ENCODE assay signal across 11 mouse cellular contexts in the genomic region with DNA sequence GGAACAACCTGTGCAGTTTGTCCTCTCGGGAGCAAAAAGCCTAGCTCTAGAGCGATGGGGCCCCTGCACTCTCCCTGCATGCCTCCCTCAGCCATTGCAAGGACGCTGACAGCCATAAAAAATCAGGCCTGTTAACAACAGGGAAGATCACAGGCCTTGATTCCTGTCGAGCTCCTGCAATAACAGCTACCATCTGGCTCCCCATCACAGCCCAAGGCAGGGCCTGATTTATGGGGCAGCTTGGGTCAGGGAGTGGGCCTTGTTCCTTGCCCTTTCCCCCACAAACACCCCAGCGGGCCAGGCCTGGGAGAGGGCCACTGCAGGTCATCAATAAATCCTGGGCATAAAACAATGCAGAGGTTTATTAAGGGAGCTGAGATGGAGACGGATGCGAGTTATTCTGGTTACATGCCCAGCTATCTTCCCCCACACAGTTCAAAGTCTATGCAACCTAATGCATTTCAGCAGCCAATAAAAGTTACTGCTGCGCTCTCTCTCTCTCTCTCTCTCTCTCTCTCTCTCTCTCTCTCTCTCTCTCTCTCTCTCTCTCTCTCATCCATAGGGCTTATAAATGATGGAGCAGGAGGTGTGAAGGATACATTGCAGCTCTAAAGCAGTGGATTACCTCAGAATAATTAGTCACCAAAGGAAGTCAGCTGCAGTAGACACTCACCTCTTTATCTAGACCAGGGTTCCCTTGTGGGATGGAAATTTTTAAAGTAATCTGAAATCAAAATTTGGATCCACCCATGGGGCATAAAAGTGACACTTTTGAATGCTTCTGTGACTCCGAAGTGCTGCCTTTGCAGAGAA.
DNase-seq lines count a peak whose midpoint lies in the region; ATAC-seq and TF ChIP-seq lines count a peak whose summit lies in the region.
"Had no signal": no experiment of that assay in that cellular context is flagged by ENCODE, and none has a peak within 500 bp of the region (broad histone marks: within the 10 kb centered on the region; RNA-seq: fewer than 3 reads in every experiment).

No protein-coding gene starts in this region.

- no peak overlapping the region for H3K27ac ChIP-seq in cerebellum, adult 2 months (ENCODE audit: insufficient read depth, low read length)
- peak overlapping the region; percentile 64 for H3K27ac ChIP-seq in hindbrain, embryonic 16.5 days (ENCODE audit: low read depth, low read length)
- peak overlapping the region; percentile 76 for H3K27ac ChIP-seq in limb, embryonic 10.5 days
- H3K27ac ChIP-seq: midbrain, embryonic 12.5 days had no signal

- no peak overlapping the region for H3K4me3 ChIP-seq in cerebellum, adult 2 months (replicated peaks; ENCODE audit: insufficient read depth, low read depth, low read length)
- no peak overlapping the region for H3K4me3 ChIP-seq in hindbrain, embryonic 16.5 days (ENCODE audit: low read length)
- H3K4me3 ChIP-seq in limb, embryonic 10.5 days, result peak overlapping the region; percentile 23
- H3K4me3 ChIP-seq: midbrain, embryonic 12.5 days had no signal

- no peaks in the 10 kb centered on the region; the same call in 1 of the 2 replicates for H3K4me1 ChIP-seq in cerebellum, adult 2 months (ENCODE audit: control insufficient read depth, insufficient read depth, low read length)
- no peaks in the 10 kb centered on the region for H3K4me1 ChIP-seq in hindbrain, embryonic 16.5 days (ENCODE audit: control insufficient read depth, insufficient read depth, low read depth, low read length)
- H3K4me1 ChIP-seq in limb, embryonic 10.5 days, result peaks cover 44% of the 10 kb centered on the region
- H3K4me1 ChIP-seq: midbrain, embryonic 12.5 days had no signal

- DNase-seq in cerebellum, adult 9-11 months, result peak; percentile 4
- DNase-seq in cerebellum, adult 2 months, result no peak
- peak; percentile 45 for DNase-seq in adrenal gland, postnatal 10 days
- DNase-seq in limb, embryonic 10.5 days (ENCODE audit: low spot score), result peak; percentile 94
- no peak for DNase-seq in layer of hippocampus, adult 8-10 months (ENCODE audit: low spot score in 2 of 2)
- DNase-seq in left cerebral cortex, postnatal 36 days (ENCODE audit: low spot score in 2 of 2), result no peak
- no peak for DNase-seq in heart, postnatal 25 days (ENCODE audit: low spot score)
- DNase-seq: heart, postnatal 10 days; spleen, adult 18-20 months had no signal

- H3K9me3 ChIP-seq in hindbrain, embryonic 16.5 days (ENCODE audit: control insufficient read depth, low read length), result no peaks in the 10 kb centered on the region
- H3K9me3 ChIP-seq in limb, embryonic 10.5 days (replicated peaks), result no peaks in the 10 kb centered on the region
- H3K9me3 ChIP-seq: midbrain, embryonic 12.5 days had no signal

- no peak overlapping the region for H3K4me2 ChIP-seq in hindbrain, embryonic 16.5 days (ENCODE audit: low read length)
- H3K4me2 ChIP-seq: midbrain, embryonic 12.5 days had no signal

- 55% methylated on average over 9 of the region's 9 CpGs for WGBS in cerebellum, adult 2 months
- 33% methylated on average over 9 of the region's 9 CpGs for WGBS in hindbrain, embryonic 16.5 days
- WGBS in limb, embryonic 10.5 days, result 10% methylated on average over 9 of the region's 9 CpGs

- peak overlapping the region; percentile 22; the same call in 1 of the 2 replicates for H3K9ac ChIP-seq in hindbrain, embryonic 16.5 days (ENCODE audit: low read depth, low read length)
- H3K9ac ChIP-seq: midbrain, embryonic 12.5 days had no signal

- no peaks in the 10 kb centered on the region for H3K27me3 ChIP-seq in cerebellum, adult 2 months (ENCODE audit: control insufficient read depth, insufficient read depth, low read length)
- no peaks in the 10 kb centered on the region for H3K27me3 ChIP-seq in hindbrain, embryonic 16.5 days (replicated peaks; ENCODE audit: control insufficient read depth, insufficient read depth, low read length)
- H3K27me3 ChIP-seq in limb, embryonic 10.5 days (ENCODE audit: low read depth, poor library complexity, severe bottlenecking), result peaks cover 73% of the 10 kb centered on the region

- no peaks in the 10 kb centered on the region for H3K36me3 ChIP-seq in hindbrain, embryonic 16.5 days (ENCODE audit: control insufficient read depth, insufficient read depth, low read length)
- H3K36me3 ChIP-seq in limb, embryonic 10.5 days, result no peaks in the 10 kb centered on the region
- H3K36me3 ChIP-seq: midbrain, embryonic 12.5 days had no signal

- ATAC-seq in hindbrain, embryonic 16.5 days, result peak; percentile 56; the same call in 1 of the 2 replicates

- intact Hi-C loops in left cerebral cortex, postnatal 36 days (cut with DNase I), result no loop called here
- intact Hi-C loops in heart, postnatal 25 days (cut with DNase I), result no loop called here

- no peak for TF ChIP-seq POLR2A in cerebellum, adult 2 months (IDR thresholded peaks at IDR 0.05; ENCODE audit: borderline replicate concordance, insufficient read depth, low read length)

- no peak for TF ChIP-seq CTCF in cerebellum, adult 2 months (IDR thresholded peaks at IDR 0.05; ENCODE audit: borderline replicate concordance, insufficient read depth, low read depth, low read length)

Comparison
In these comparisons a context has a peak if more than half of its experiments do, and no peak if none do; other contexts are left out.
1. DNase-seq: peak in cerebellum, adult 9-11 months (single experiment), adrenal gland, postnatal 10 days (single experiment) and limb, embryonic 10.5 days (single experiment); none in cerebellum, adult 2 months (0 of 2), layer of hippocampus, adult 8-10 months (0 of 2), left cerebral cortex, postnatal 36 days (0 of 2) and heart, postnatal 25 days (single experiment).